Mouse (Mus musculus) ES-Bruce4 (cell line): Measurements from ENCODE around the gene Scp2.

ENCODE experiments used
- CTCF ChIP-seq: IDR thresholded peaks from one replicate; pipeline ENCODE4 v1.8.1; 2011; ENCODE audit warnings: low read depth, low read length
- POLR2A ChIP-seq: IDR thresholded peaks from one replicate; pipeline ENCODE4 v1.8.1; 2011; ENCODE audit warnings: low read length; ENCODE audit not compliant: insufficient read depth

- no peak for TF ChIP-seq CTCF
- no peak for TF ChIP-seq POLR2A
Measured at GRCm38 (mm10) chr4:108092741-108093397, 51.9 kb downstream of the Scp2 start.
